Comparison of ENCODE assay signal across 8 mouse cellular contexts in genomic region chr8:122566766-122567165, GRCm38 (mm10). TPM values are rescaled to one million over a fixed set of nuclear protein-coding genes. Genes with fewer than 3 reads are reported as not detected.
A peak's percentile ranks its signal among the peaks of the same experiment; 100 is the strongest.
DNase-seq lines count a peak whose midpoint lies in the region; ATAC-seq and TF ChIP-seq lines count a peak whose summit lies in the region.

No protein-coding gene starts in this region.

- H3K27ac ChIP-seq in kidney, adult 2 months (ENCODE audit: insufficient read depth, low read depth, low read length) = no peak overlapping the region; the same call in 1 of the 2 replicates
- peak overlapping the region; percentile 93 for H3K27ac ChIP-seq in embryonic facial prominence, embryonic 14.5 days (replicated peaks; ENCODE audit: low read depth, low read length)
- peak overlapping the region; percentile 88 for H3K27ac ChIP-seq in hindbrain, embryonic 16.5 days (ENCODE audit: low read depth, low read length)

- peak overlapping the region; percentile 54; the same call in 1 of the 2 replicates for H3K4me3 ChIP-seq in kidney, adult 2 months (ENCODE audit: insufficient read depth, low read depth, low read length)
- H3K4me3 ChIP-seq in G1E (ENCODE audit: low read depth, low read length) = peak overlapping the region; percentile 92
- peak overlapping the region; percentile 92 for H3K4me3 ChIP-seq in embryonic facial prominence, embryonic 14.5 days (ENCODE audit: low read depth, low read length)
- peak overlapping the region; percentile 76 for H3K4me3 ChIP-seq in hindbrain, embryonic 16.5 days (ENCODE audit: low read length)
- peak overlapping the region; percentile 48 for H3K4me3 ChIP-seq in myocyte

- TF ChIP-seq POLR2A in kidney, adult 2 months (IDR thresholded peaks at IDR 0.05; ENCODE audit: low read depth, low read length) = no peak
- TF ChIP-seq POLR2A in myocyte (IDR thresholded peaks at IDR 0.05; ENCODE audit: insufficient read length, low read depth) = no peak

- no peak for DNase-seq in kidney, adult 2 months
- no peak for DNase-seq in kidney, adult 11 months
- no peak for DNase-seq in G1E (ENCODE audit: low spot score)
- DNase-seq in embryonic facial prominence, embryonic 14.5 days (ENCODE audit: low spot score) = no peak
- no peak for DNase-seq in layer of hippocampus, adult 8-10 months (ENCODE audit: low spot score in 2 of 2)
- DNase-seq in right cerebral cortex, postnatal 25 days = no peak

- peak overlapping the region; percentile 82 for H3K4me2 ChIP-seq in embryonic facial prominence, embryonic 14.5 days (ENCODE audit: low read depth, low read length)
- peak overlapping the region; percentile 91 for H3K4me2 ChIP-seq in hindbrain, embryonic 16.5 days (ENCODE audit: low read length)
- H3K4me2 ChIP-seq in myocyte (ENCODE audit: low read depth) = peak overlapping the region; percentile 90

- H3K9ac ChIP-seq in embryonic facial prominence, embryonic 14.5 days (ENCODE audit: low read depth, low read length) = peak overlapping the region; percentile 97
- peak overlapping the region; percentile 82 for H3K9ac ChIP-seq in hindbrain, embryonic 16.5 days (ENCODE audit: low read depth, low read length)

- H3K4me1 ChIP-seq in kidney, adult 2 months (ENCODE audit: control insufficient read depth, insufficient read depth, low read length) = peaks cover 7% of the 10 kb centered on the region; the same call in 1 of the 2 replicates
- H3K4me1 ChIP-seq in G1E (ENCODE audit: insufficient read depth, low read depth, low read length) = peaks cover 59% of the 10 kb centered on the region
- peaks cover 16% of the 10 kb centered on the region for H3K4me1 ChIP-seq in embryonic facial prominence, embryonic 14.5 days (ENCODE audit: control insufficient read depth, insufficient read depth, low read length)
- H3K4me1 ChIP-seq in hindbrain, embryonic 16.5 days (ENCODE audit: control insufficient read depth, insufficient read depth, low read depth, low read length) = peaks cover 18% of the 10 kb centered on the region

- peak overlapping the region; percentile 74 for H3ac ChIP-seq in myocyte (ENCODE audit: control insufficient read depth, insufficient read length)

- H3K27me3 ChIP-seq in kidney, adult 2 months (replicated peaks; ENCODE audit: control insufficient read depth, insufficient read depth, low read length) = no peaks in the 10 kb centered on the region
- H3K27me3 ChIP-seq in G1E (ENCODE audit: insufficient read depth, low read length) = no peaks in the 10 kb centered on the region
- no peaks in the 10 kb centered on the region for H3K27me3 ChIP-seq in embryonic facial prominence, embryonic 14.5 days (replicated peaks; ENCODE audit: control insufficient read depth, insufficient read depth, low read length)
- H3K27me3 ChIP-seq in hindbrain, embryonic 16.5 days (replicated peaks; ENCODE audit: control insufficient read depth, insufficient read depth, low read length) = no peaks in the 10 kb centered on the region
- no peaks in the 10 kb centered on the region for H3K27me3 ChIP-seq in myocyte (ENCODE audit: control insufficient read depth, insufficient read depth, insufficient read length)

- H3K9me3 ChIP-seq in G1E (replicated peaks) = no peaks in the 10 kb centered on the region
- no peaks in the 10 kb centered on the region for H3K9me3 ChIP-seq in embryonic facial prominence, embryonic 14.5 days (ENCODE audit: control insufficient read depth, low read length)
- no peaks in the 10 kb centered on the region for H3K9me3 ChIP-seq in hindbrain, embryonic 16.5 days (ENCODE audit: control insufficient read depth, low read length)

- 40% methylated on average over 6 of the region's 6 CpGs for WGBS in kidney, adult 2 months
- WGBS in embryonic facial prominence, embryonic 14.5 days = 22% methylated on average over 6 of the region's 6 CpGs
- 35% methylated on average over 6 of the region's 6 CpGs for whole genome bisulfite sequencing in hindbrain, embryonic 16.5 days

- peak; percentile 15; the same call in 1 of the 2 replicates for ATAC-seq in G1E (ENCODE audit: extremely low read depth, insufficient number of reproducible peaks, low FRiP score, poor library complexity, severe bottlenecking)
- ATAC-seq in embryonic facial prominence, embryonic 14.5 days (ENCODE audit: low read depth) = no peak
- no peak for ATAC-seq in hindbrain, embryonic 16.5 days

- H3K79me2 ChIP-seq in myocyte (ENCODE audit: control insufficient read depth, insufficient read depth) = peaks cover 18% of the 10 kb centered on the region

- H3K36me3 ChIP-seq in kidney, adult 2 months (ENCODE audit: control insufficient read depth, insufficient read depth, low read length) = no peaks in the 10 kb centered on the region
- H3K36me3 ChIP-seq in G1E (replicated peaks) (peaks cover 51% of the 10 kb centered on the region), myocyte (ENCODE audit: control insufficient read depth, insufficient read depth) (peaks cover 4% of the 10 kb centered on the region)
- peaks cover 28% of the 10 kb centered on the region for H3K36me3 ChIP-seq in embryonic facial prominence, embryonic 14.5 days (ENCODE audit: control insufficient read depth, insufficient read depth, low read length)
- 0 out of 2 replicates have a peak, but pooled peaks cover 5% of the 10 kb centered on the region for H3K36me3 ChIP-seq in hindbrain, embryonic 16.5 days (ENCODE audit: control insufficient read depth, insufficient read depth, low read length)

- no peak for TF ChIP-seq CTCF in kidney, adult 2 months (conservative IDR thresholded peaks at IDR 0.05; ENCODE audit: insufficient read depth, insufficient read length, low read depth, low read length)
- no peak for TF ChIP-seq CTCF in G1E (IDR thresholded peaks at IDR 0.05; ENCODE audit: low read depth, low read length)

TF ChIP-seq in myocyte, 11 proteins besides CTCF, POLR2A, EP300 and RAD21:
- TF ChIP-seq MYOG (IDR thresholded peaks at IDR 0.05; ENCODE audit: control insufficient read depth in 1 of 3, insufficient read depth in 1 of 3, insufficient read length in 2 of 3, low read depth in 2 of 3) (peak in 1 of 3 experiments; percentile 22), MYOD1 (IDR thresholded peaks at IDR 0.05; ENCODE audit: control insufficient read depth in 1 of 3, insufficient read length in 2 of 3, low read depth in 2 of 3) (peak in 1 of 3 experiments; percentile 47), CEBPB (IDR thresholded peaks at IDR 0.05; ENCODE audit: insufficient read depth, poor library complexity, severe bottlenecking) (no peak)

RNA-seq across cellular contexts. Expression of gene Cdt1, which starts 1.0 kb away (rescaled TPM):
- polyA plus RNA-seq in kidney, adult 2 months (2012; rRNA removed) = 7.1 and 8.6 TPM in 2 replicates
- total RNA-seq in G1E (2014; fragmentation: Nextera tagmentation) (70.8 and 71.7 TPM in 2 replicates), G1E (2017) (46.9 and 49.9 TPM in 2 replicates)
- polyA plus RNA-seq in G1E (2012) (375 and 441 TPM in 2 replicates), myocyte (2012; fragmentation: generic; extraction: Trizol) (19.7 TPM)
- polyA plus RNA-seq in embryonic facial prominence, embryonic 14.5 days (2014; fragmentation: Nextera tagmentation; extraction: Ambion mirVana) = 32.9 and 33.7 TPM in 2 replicates
- 8.0 and 11.4 TPM in 2 replicates for polyA plus RNA-seq in hindbrain, embryonic 16.5 days (2015; fragmentation: Nextera tagmentation; extraction: Ambion mirVana)
- 1 to 10 TPM; 1.4 to 2.4 (median 1.7) TPM for total RNA-seq in layer of hippocampus, adult 8-10 months (2022)

RNA-seq across cellular contexts. Expression of gene Aprt, which starts 9.9 kb away (rescaled TPM):
- polyA plus RNA-seq in kidney, adult 2 months (2012; rRNA removed) = 177 and 190 TPM in 2 replicates
- total RNA-seq in G1E (2014; fragmentation: Nextera tagmentation) (110 and 112 TPM in 2 replicates), G1E (2017) (100.0 and 146 TPM in 2 replicates)
- polyA plus RNA-seq in G1E (2012) (207 and 389 TPM in 2 replicates), myocyte (2012; fragmentation: generic; extraction: Trizol) (261 TPM)
- polyA plus RNA-seq in embryonic facial prominence, embryonic 14.5 days (2014; fragmentation: Nextera tagmentation; extraction: Ambion mirVana) = 291 and 314 TPM in 2 replicates
- polyA plus RNA-seq in hindbrain, embryonic 16.5 days (2015; fragmentation: Nextera tagmentation; extraction: Ambion mirVana) = 202 and 203 TPM in 2 replicates
- 10 to 100 TPM; 56.8 to 69.3 (median 60.2) TPM for total RNA-seq in layer of hippocampus, adult 8-10 months (2022)

RNA-seq across cellular contexts. Expression of gene Piezo1, which starts 15.6 kb away (rescaled TPM):
- 102 and 121 TPM in 2 replicates for polyA plus RNA-seq in kidney, adult 2 months (2012; rRNA removed)
- total RNA-seq in G1E (2014; fragmentation: Nextera tagmentation) (77.0 and 95.3 TPM in 2 replicates), G1E (2017) (24.9 and 26.0 TPM in 2 replicates)
- polyA plus RNA-seq in G1E (2012) (69.6 and 79.4 TPM in 2 replicates), myocyte (2012; fragmentation: generic; extraction: Trizol) (156 TPM)
- 18.7 and 22.7 TPM in 2 replicates for polyA plus RNA-seq in embryonic facial prominence, embryonic 14.5 days (2014; fragmentation: Nextera tagmentation; extraction: Ambion mirVana)
- 1.7 and 3.5 TPM in 2 replicates for polyA plus RNA-seq in hindbrain, embryonic 16.5 days (2015; fragmentation: Nextera tagmentation; extraction: Ambion mirVana)
- 1 to 10 TPM; 4.6 to 7.0 (median 4.9) TPM for total RNA-seq in layer of hippocampus, adult 8-10 months (2022)

RNA-seq across cellular contexts. Expression of gene Galns, which starts 44.5 kb away (rescaled TPM):
- polyA plus RNA-seq in kidney, adult 2 months (2012; rRNA removed) = 36.2 and 44.5 TPM in 2 replicates
- total RNA-seq in G1E (2014; fragmentation: Nextera tagmentation) = 5.0 and 6.0 TPM in 2 replicates
- total RNA-seq in G1E (2017) = 7.6 and 7.9 TPM in 2 replicates
- polyA plus RNA-seq in G1E (2012) = 2.9 and 3.0 TPM in 2 replicates
- polyA plus RNA-seq in embryonic facial prominence, embryonic 14.5 days (2014; fragmentation: Nextera tagmentation; extraction: Ambion mirVana) = 13.1 TPM in 2 replicates
- polyA plus RNA-seq in hindbrain, embryonic 16.5 days (2015; fragmentation: Nextera tagmentation; extraction: Ambion mirVana) = 8.7 TPM in 2 replicates
- 17.6 TPM for polyA plus RNA-seq in myocyte (2012; fragmentation: generic; extraction: Trizol)
- 10 to 100 TPM in 2 of 4 experiments, 1 to 10 TPM in 2; 8.0 to 16.5 (median 11.9) TPM for total RNA-seq in layer of hippocampus, adult 8-10 months (2022)

RNA-seq across cellular contexts. Expression of gene Trappc2l, which starts 44.7 kb away (rescaled TPM):
- 258 and 302 TPM in 2 replicates for polyA plus RNA-seq in kidney, adult 2 months (2012; rRNA removed)
- 19.5 and 31.8 TPM in 2 replicates for total RNA-seq in G1E (2014; fragmentation: Nextera tagmentation)
- 32.2 and 40.4 TPM in 2 replicates for total RNA-seq in G1E (2017)
- polyA plus RNA-seq in G1E (2012) = 0.43 and 0.75 TPM in 2 replicates
- 66.7 and 74.5 TPM in 2 replicates for polyA plus RNA-seq in embryonic facial prominence, embryonic 14.5 days (2014; fragmentation: Nextera tagmentation; extraction: Ambion mirVana)
- polyA plus RNA-seq in hindbrain, embryonic 16.5 days (2015; fragmentation: Nextera tagmentation; extraction: Ambion mirVana) = 109 and 110 TPM in 2 replicates
- 95.7 TPM for polyA plus RNA-seq in myocyte (2012; fragmentation: generic; extraction: Trizol)
- total RNA-seq in layer of hippocampus, adult 8-10 months (2022) = 10 to 100 TPM; 72.6 to 90.6 (median 75.3) TPM

Comparison
In these comparisons a context has a peak if more than half of its experiments do, and no peak if none do; other contexts are left out.
1. RNA of gene Cdt1, which starts 1.0 kb away (polyA plus RNA-seq): 375 to 441 TPM in G1E; 32.9 to 33.7 TPM in embryonic facial prominence, embryonic 14.5 days, 19.7 TPM in myocyte (single experiment), 8.0 to 11.4 TPM in hindbrain, embryonic 16.5 days and 7.1 to 8.6 TPM in kidney, adult 2 months; every median in the first group is over 10 times any median in the second.
2. Peak in every context shown above with its lines, with median percentiles within 50 percentile points of each other: H3K4me3 ChIP-seq and H3K4me2 ChIP-seq.